Mouse (Mus musculus): ENCODE measurements at regions not wholly inside any gene's neighbourhood (a gene's known extent, or its start where the extent isn't known, plus 50 kb on each side); places are given as distances from the start of the nearest gene placed in this dataset.
A peak's percentile ranks its signal among the peaks of the same experiment; 100 is the strongest.

DNA sequence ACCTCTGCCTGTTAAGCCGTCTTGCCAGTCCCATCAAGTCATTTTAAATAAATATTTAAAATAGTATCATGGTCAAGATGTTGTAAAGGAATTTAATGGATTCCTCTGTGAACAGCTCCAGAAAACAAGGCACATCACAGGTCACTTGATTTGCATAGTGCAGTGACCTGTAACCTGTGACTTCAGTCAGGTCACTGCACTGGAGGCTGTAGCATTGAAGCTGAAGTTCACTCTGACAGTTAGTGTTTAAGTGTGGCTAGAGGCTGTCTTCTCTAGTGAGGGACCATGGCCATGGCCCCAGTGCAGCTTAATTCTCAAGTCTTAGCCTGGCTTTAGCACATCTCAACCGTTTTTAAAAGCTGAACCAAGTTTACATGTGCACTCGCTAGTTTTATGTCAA, 68.1 kb upstream of the Ercc4 start:
- DNase-seq (ENCODE audit: low read depth, low spot score) = no peak

DNA sequence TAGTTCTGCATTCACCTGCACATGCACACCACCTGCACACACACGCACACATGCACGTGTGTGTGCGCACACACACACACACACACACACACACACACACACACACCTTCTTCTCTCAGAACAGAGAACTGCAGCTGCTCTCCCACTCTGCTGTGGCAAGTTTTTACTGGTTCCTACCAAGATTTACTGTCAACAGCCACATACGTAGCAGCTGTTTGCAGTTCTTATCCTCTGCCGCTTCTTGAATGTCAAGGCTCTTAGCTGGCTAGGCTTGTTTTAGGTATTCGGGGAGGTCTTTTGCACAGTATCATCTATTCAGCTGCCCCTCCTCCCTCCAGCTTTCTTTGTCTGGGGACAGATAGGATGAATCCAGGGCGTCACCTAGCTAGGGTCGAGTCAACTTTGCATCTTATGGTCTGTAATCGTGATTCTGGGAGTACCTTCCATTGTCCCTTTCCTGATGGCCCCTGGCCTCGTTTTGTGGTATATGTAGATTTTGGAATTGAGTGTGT, 64.3 kb upstream of the Ercc4 start:
- DNase-seq (ENCODE audit: low read depth, low spot score) = peak; percentile 8

DNA sequence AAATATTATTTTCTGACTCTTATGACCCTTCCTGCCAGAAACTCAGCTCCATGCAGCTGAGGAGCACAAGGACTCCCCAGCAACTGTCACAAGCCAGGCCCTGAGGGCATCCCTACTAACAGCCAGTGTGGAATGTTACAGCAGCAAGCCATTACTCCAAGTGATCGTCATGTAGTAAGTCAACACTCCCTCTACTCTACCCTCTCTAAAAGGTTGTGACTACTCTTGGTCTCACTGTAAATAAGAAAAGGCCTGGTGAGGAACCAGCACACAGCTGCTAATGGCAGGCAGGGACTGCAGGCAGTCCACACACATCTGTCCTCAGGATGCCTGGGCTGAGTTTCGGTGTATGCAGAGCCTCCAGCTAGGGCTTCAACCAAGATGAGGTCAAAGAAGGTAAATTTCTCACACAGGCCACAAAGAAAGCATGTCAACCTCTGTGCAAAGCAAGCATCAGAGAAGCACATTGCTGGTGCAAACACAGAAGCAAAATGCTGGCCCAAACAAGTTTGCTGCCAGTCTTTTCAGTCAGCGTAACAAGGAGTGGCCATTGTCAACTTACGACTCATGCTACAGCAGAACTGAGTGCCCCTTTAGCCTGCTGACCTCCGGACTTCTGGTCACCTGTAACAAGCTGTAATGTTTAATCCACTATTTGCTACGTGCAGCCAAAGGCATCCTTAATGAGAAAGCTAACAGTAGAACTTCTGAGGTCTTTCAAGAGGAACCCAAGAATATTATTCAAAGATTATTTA, 62.9 kb upstream of the Ercc4 start:
- DNase-seq (ENCODE audit: low read depth, low spot score) = no peak

DNA sequence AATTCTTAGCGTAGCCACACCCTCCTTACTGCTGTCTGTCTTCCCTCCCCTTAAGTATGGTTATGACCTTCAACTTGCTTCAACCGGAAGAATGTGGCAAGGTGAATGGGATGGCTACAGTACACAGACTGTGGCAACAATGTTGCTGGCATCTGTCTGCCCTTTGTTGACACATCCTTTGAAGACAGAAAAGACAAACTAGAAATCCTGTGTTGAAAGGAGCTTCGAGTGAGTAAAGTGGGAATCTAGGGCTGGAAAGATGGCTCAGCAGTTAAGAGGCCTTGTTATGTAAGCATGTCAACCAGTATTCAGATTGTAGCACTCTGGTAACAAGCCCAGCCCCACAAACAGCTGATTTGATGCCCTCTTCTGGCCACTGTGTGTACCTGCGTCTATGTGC, 60.2 kb upstream of the Ercc4 start:
- peak; percentile 16 for DNase-seq (ENCODE audit: low read depth, low spot score)

DNA sequence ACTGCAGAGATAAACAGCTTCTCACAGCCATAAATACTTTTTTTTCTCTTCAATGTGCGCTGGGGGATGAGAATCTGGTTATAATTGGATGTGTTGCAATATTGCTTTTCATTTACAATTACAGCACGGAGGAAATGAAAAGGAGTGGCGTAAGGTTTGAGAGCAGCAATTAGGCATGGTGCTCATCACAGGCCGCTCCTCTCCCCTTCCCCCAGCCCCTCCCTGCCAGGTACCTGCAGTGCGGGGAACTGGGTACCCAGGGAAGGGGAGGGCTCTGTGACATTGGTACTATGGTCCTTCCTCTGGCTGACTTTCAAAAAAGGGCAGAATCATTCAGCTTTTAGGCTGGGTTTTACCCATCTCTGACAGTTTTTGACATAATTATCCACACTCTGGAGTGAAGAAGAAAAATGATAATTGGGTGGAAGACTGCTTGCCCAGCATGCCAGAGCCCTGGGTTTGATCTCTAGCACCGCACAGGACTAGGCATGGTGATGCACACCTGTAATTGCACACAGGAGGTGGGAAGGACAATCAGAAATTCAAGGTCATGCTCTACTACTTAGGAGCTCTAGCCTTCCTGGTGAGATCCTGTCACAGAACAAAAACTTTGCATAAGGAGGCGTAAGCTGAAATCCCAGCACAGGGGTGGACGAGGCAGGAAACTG, 59.1 kb upstream of the Ercc4 start:
- DNase-seq (ENCODE audit: low read depth, low spot score) = no peak

DNA sequence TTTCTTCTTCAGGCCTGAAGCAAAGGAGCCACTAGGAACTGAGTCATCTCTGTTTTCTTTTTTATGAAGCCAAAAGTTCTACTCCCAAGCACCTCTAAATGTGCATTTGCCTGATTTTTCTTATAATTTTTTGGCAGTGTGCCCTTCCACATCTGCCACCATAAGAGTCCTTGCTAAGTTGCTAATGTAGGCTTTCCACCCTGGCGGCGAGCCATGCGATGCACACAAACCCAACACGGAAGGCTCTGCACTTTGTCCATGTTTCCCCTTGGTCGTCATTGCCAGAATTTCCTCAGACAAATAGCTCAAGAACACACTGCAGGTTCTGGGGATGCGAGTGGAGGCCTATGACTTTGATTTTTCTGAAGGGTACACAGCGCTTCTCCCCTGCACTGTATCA, 54.5 kb upstream of the Ercc4 start:
- no peak for DNase-seq (ENCODE audit: low read depth, low spot score)

All from ES-CJ7 (cell line).